Mouse (Mus musculus) mammary gland, adult 2 months (tissue): ENCODE results near the gene Gcm2. TPM values are rescaled to one million over a fixed set of nuclear protein-coding genes. Genes with fewer than 3 reads are reported as not detected.

Source experiments
- polyA plus RNA-seq: library from polyadenylated mRNA; depleted of rRNA; stranded (reverse); fragments of >200 nt; gene quantifications from 2 replicates; pipeline ENCODE4 v1.2.3, GENCODE M21; 2012; ENCODE audit warnings: low replicate concordance; rRNA removed

Gcm2 gene
- 0.05 TPM in 1 of 2 replicates, not detected in the other for polyA plus RNA-seq

GRCm38 (mm10) chr13:41110935-41111334 is at the start of gene Gcm2:
Gene Gcm2, minus strand, starts transcription at chr13:41111035.

GRCm38 (mm10) chr13:41113940-41114339 is 3.1 kb upstream of the Gcm2 start, which contains the start of gene Sycp2l:
Gene Sycp2l, plus strand, starts transcription at chr13:41114307.

GRCm38 (mm10) chr13:41079421-41079780 is 31.4 kb downstream of the Gcm2 start, which contains the start of gene Mak:
Gene Mak, minus strand, starts transcription at chr13:41079706.

Other genes starting within 250 kb of the Gcm2 start
- gene Pak1ip1, start 110.0 kb downstream of the Gcm2 start, polyA plus RNA-seq = 40.0 and 54.5 TPM in 2 replicates
- 86.8 and 152 TPM in 2 replicates for gene Tmem14c, start 94.7 kb downstream of the Gcm2 start, polyA plus RNA-seq
- 0.10 TPM in 1 of 2 replicates, not detected in the other for gene Mak, start 31.3 kb downstream of the Gcm2 start, polyA plus RNA-seq
- gene Sycp2l, start 3.3 kb upstream of the Gcm2 start, polyA plus RNA-seq = not detected in 2 replicates
- 0.35 TPM in 1 of 2 replicates, not detected in the other for gene Elovl2, start 109.4 kb upstream of the Gcm2 start, polyA plus RNA-seq
- gene Smim13, start 138.8 kb upstream of the Gcm2 start, polyA plus RNA-seq = 6.7 and 9.8 TPM in 2 replicates
- not detected in 2 replicates for gene Gm17364, start 162.9 kb upstream of the Gcm2 start, polyA plus RNA-seq